Mouse (Mus musculus): Measurements from ENCODE around the gene Fam216b. TPM values are rescaled to one million over a fixed set of nuclear protein-coding genes. Genes with fewer than 3 reads are reported as not detected.

The Fam216b gene
- polyA plus RNA-seq, 1 experiment from 2014 or later, result not detected

DNA sequence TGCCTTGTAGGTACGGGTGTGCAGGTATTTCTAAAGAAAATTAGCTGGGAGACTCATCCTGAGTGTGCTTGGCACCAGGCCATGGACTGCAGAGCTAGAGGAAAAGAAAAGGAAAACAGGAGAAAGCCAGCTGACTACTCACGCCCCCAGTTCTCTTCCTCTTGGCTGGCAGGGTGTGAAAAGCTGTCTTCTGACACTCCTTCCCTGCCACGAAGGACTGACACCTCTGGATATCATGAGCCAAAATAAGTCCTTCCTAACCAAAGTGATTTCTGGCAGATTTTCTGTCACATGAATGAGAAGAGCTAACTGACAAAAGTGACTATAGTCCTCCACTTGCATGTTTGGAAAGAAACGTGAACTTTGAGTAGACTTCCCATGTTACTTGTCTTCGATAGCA lies 5.3 kb downstream of the Fam216b start:
- H3K4me1 ChIP-seq, result no peaks in the 10 kb centered on the region
- ATAC-seq (ENCODE audit: insufficient number of reproducible peaks, low FRiP score, low TSS enrichment, low read depth), result no peak
- H3K4me3 ChIP-seq, result no peak overlapping the region
- 67% methylated on average over 5 of the region's 5 CpGs for WGBS
- H3K9me3 ChIP-seq, result no peaks in the 10 kb centered on the region
- H3K9ac ChIP-seq, result no peak overlapping the region
- no peaks in the 10 kb centered on the region for H3K36me3 ChIP-seq
- no peak overlapping the region for H3K27ac ChIP-seq
- no peak overlapping the region for H3K4me2 ChIP-seq
- no peaks in the 10 kb centered on the region for H3K27me3 ChIP-seq

DNA sequence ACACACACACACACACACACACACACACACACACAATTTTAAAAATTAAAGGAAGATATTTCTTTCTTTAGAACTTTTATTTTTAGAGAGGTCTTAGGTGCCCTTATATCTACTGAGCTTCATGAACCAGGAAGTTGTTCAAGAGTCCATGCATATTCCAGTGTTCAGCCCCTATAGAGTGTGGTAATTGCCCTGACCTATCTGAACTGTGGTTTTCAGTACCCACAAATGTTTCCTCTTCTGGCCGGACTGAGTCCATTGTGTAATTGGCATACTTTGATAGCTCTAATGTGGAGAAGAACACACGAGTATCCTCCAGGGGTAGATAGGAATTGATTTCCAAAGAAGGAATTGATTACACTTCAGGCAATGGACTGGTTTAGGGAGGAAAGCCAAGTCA lies 11.3 kb downstream of the Fam216b start:
- Histone ChIP-seq H3K9ac (no peak overlapping the region), H3K4me2 (no peak overlapping the region), H3K4me3 (no peak overlapping the region), H3K27ac (no peak overlapping the region), H3K36me3 (no peaks in the 10 kb centered on the region), H3K9me3 (no peaks in the 10 kb centered on the region), H3K27me3 (no peaks in the 10 kb centered on the region), H3K4me1 (no peaks in the 10 kb centered on the region)
- 69% methylated on average over 2 of the region's 2 CpGs for WGBS
- no peak for ATAC-seq (ENCODE audit: insufficient number of reproducible peaks, low FRiP score, low TSS enrichment, low read depth)

DNA sequence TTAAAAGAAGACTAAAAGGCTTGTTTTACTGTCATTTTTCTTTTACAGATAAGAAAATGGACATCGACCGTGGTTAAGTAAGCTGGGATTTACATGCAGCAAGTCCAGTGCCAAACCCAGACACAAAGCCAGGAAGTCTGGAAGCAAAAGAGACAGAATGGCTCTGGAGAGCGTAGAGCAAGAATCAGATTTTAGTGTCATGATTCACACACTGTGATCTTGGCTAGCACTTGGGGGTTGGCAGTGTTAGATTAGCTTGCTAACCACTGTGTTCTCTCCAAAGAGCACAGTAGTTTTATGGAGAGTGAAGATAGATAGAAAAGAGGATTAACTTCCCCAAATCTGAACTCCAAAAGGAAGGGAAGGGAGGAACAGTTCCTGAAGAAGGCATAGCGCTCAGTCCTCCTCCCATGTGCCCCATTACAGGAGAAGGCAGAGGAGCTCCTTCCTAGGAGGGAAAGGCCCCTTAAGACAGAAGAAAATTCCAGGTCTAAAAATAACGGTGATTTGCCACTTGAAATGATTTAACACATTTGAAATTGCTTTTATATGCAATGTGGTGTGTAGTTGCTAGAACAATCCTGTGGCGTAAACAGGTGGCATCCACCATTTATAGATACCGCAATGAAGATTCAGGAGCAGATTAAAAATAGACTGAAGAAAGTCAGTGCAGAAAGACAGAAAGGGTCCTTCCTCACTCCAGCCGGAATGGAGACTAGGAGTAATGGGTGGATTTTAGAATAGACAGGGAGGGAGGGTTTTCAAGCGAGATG lies 22.7 kb downstream of the Fam216b start:
- H3K9ac ChIP-seq, result no peak overlapping the region

DNA sequence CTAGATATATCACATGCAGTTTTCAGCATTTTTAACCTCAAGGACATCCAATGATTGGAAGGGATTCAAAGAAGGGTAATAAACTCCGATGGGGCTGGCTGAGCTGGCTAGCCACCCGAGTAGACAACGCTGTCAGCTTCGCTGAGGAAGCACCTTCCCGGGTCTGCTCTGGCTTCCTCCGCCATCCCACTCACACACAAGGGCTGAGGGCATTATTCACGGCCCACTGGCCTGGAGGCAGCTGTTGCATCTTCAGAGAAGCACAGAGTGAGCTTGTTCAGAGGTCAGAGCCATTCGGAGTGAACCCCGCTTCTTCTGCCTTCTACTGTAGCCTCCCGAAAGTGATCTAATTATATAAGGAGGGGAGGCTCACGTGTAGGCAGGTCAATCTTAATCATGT lies 26.3 kb downstream of the Fam216b start:
- 85% methylated on average over 11 of the region's 11 CpGs for WGBS
- Histone ChIP-seq H3K4me3 (no peak overlapping the region), H3K27me3 (no peaks in the 10 kb centered on the region), H3K9me3 (no peaks in the 10 kb centered on the region), H3K9ac (no peak overlapping the region), H3K36me3 (no peaks in the 10 kb centered on the region), H3K27ac (no peak overlapping the region), H3K4me1 (peaks cover 7% of the 10 kb centered on the region; the same call in 1 of the 2 replicates), H3K4me2 (no peak overlapping the region)
- ATAC-seq (ENCODE audit: insufficient number of reproducible peaks, low FRiP score, low TSS enrichment, low read depth), result no peak

More for the DNA sequence above, 22.7 kb downstream of the Fam216b start:
- no peak for ATAC-seq (ENCODE audit: insufficient number of reproducible peaks, low FRiP score, low TSS enrichment, low read depth)
- H3K27me3 ChIP-seq, result no peaks in the 10 kb centered on the region
- H3K4me3 ChIP-seq, result no peak overlapping the region
- no peaks in the 10 kb centered on the region for H3K36me3 ChIP-seq
- no peaks in the 10 kb centered on the region for H3K4me1 ChIP-seq
- 87% methylated on average over 9 of the region's 9 CpGs for WGBS
- H3K27ac ChIP-seq, result no peak overlapping the region
- no peaks in the 10 kb centered on the region for H3K9me3 ChIP-seq
- no peak overlapping the region for H3K4me2 ChIP-seq

DNA sequence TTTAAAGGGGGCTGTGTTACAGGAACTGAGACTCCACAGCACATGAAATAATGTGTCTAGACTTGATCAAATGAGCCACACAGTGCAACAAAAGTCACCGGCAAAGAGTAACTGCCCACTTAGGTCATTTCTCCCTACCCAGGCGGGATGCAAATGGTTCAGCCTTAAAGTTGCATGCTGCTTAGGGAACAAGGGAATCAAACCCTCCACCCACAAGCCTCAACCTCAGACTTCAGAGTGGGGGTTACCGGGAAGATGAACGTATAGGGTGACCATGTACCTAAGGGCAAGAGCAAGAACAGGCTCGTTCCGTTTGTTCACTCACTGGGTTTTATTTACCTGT lies 28.2 kb downstream of the Fam216b start:
- 35% methylated on average over 6 of the region's 6 CpGs for WGBS
- no peak for ATAC-seq (ENCODE audit: insufficient number of reproducible peaks, low FRiP score, low TSS enrichment, low read depth)
- H3K4me3 ChIP-seq, result no peak overlapping the region
- H3K27ac ChIP-seq, result no peak overlapping the region
- no peaks in the 10 kb centered on the region for H3K36me3 ChIP-seq
- H3K4me2 ChIP-seq, result 0 out of 2 replicates have a peak overlapping the region, but pooled peaks have one; percentile 4
- no peaks in the 10 kb centered on the region for H3K9me3 ChIP-seq
- H3K27me3 ChIP-seq, result no peaks in the 10 kb centered on the region
- no peak overlapping the region for H3K9ac ChIP-seq
- peaks cover 7% of the 10 kb centered on the region; the same call in 1 of the 2 replicates for H3K4me1 ChIP-seq

DNA sequence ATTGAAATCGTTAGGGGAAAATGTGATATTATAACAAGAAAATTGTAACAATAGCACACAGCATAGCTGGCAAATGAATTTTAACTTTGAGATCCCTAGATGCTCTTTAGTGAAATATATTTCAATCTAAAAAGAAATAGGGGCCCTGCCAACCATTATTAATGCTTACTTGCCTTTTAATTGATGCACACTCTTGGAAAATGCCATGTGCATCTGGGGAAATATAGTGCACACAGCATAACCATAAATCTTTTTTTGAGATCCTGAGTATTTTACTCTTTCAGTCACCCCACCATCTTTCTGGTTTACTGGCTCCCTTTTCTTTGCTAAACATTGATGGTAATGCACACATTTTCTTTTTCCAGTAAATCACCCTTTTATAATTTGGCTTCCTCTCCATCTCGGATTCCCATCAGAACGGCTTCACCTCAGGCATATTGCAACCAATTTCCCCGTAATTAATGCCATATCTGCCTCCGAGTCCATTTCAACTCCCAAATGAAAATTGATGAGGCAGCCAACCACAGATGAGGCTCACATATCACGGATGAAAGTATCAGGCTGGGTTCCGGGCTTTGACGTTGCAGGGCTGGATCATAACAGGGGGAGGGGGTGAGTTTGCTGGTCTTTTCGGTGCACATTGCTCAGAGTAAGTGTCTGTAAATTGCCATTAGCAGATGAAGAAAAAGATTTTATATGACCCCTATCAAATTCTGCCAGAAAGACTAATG lies 28.8 kb downstream of the Fam216b start:
- no peak for ATAC-seq (ENCODE audit: insufficient number of reproducible peaks, low FRiP score, low TSS enrichment, low read depth)
- 0 out of 2 replicates have a peak overlapping the region, but pooled peaks have one; percentile 4 for H3K4me2 ChIP-seq

DNA sequence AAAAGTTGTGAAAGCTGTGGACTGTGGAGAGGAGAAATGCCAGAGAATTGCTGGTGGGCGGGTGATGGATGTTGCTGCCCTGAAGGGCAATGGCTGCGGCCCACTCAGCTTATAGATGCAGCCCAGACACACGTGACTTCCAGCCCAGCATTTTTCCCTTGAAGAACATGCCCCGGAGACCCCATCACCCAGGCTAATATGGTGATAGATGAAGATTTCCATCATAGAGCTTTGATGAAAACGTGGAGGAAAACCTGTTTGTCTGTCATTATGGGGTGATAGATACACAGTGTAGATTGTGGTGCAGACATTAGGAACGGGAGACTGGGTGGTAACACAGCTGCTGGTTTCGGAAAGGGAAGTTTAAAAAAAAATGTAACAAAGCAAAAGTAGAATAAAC lies 31.4 kb downstream of the Fam216b start:
- no peak overlapping the region for H3K4me2 ChIP-seq
- ATAC-seq (ENCODE audit: insufficient number of reproducible peaks, low FRiP score, low TSS enrichment, low read depth), result no peak
- no peaks in the 10 kb centered on the region for H3K36me3 ChIP-seq
- H3K27me3 ChIP-seq, result no peaks in the 10 kb centered on the region
- no peaks in the 10 kb centered on the region for H3K9me3 ChIP-seq
- no peak overlapping the region for H3K9ac ChIP-seq
- H3K27ac ChIP-seq, result no peak overlapping the region
- H3K4me1 ChIP-seq, result peaks cover 7% of the 10 kb centered on the region; the same call in 1 of the 2 replicates
- 70% methylated on average over 7 of the region's 7 CpGs for WGBS
- H3K4me3 ChIP-seq, result no peak overlapping the region

More for the DNA sequence above, 28.8 kb downstream of the Fam216b start:
- WGBS, result 25% methylated on average over 9 of the region's 9 CpGs
- Histone ChIP-seq H3K9me3 (no peaks in the 10 kb centered on the region), H3K9ac (no peak overlapping the region), H3K4me3 (no peak overlapping the region), H3K27ac (no peak overlapping the region), H3K36me3 (no peaks in the 10 kb centered on the region), H3K4me1 (peaks cover 7% of the 10 kb centered on the region; the same call in 1 of the 2 replicates), H3K27me3 (no peaks in the 10 kb centered on the region)

DNA sequence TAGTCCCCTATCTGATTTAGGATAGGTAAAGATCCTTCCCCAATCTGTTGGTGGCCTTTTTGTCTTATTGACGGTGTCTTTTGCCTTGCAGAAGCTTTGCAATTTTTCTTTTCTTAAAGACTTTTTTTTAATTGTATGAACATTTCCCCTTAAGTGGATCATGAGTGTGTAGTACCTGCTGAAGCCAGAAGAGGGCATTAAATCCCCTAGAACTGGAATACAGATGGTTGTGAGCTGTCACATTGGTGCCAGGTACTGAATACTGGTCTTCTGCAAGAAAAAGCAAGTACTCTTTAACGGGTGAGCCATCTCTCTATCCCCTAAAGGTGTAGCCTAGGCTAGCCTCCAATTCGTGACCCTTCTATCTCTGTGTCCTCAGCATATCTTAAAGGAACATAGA lies 32.4 kb downstream of the Fam216b start:
- no peaks in the 10 kb centered on the region for H3K9me3 ChIP-seq
- no peak overlapping the region for H3K9ac ChIP-seq
- H3K4me3 ChIP-seq, result no peak overlapping the region
- H3K27me3 ChIP-seq, result no peaks in the 10 kb centered on the region
- H3K27ac ChIP-seq, result no peak overlapping the region
- H3K4me2 ChIP-seq, result no peak overlapping the region
- H3K36me3 ChIP-seq, result no peaks in the 10 kb centered on the region
- peaks cover 7% of the 10 kb centered on the region; the same call in 1 of the 2 replicates for H3K4me1 ChIP-seq
- ATAC-seq (ENCODE audit: insufficient number of reproducible peaks, low FRiP score, low TSS enrichment, low read depth), result no peak
- WGBS, result 82% methylated on average over 3 of the region's 3 CpGs

DNA sequence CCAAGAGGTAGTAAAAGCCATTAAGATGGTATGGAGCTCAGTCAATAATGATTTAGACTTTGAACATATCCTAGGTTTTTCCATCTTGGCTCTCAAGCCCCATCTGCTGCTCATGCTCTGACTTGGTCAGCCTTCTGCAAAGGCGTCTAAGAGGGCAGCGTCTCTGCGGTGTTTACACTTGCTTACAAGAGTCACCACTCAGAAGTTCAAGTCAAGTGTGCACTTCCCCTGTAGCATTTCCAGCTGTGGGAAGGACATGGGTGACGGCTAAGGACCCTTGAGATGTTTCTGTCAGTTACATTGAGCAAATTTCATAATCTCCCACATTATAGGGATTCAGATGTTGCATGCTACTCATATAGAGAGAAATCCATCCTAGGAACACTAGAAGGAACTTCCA lies 40.1 kb downstream of the Fam216b start:
- Histone ChIP-seq H3K4me1 (no peaks in the 10 kb centered on the region), H3K27me3 (no peaks in the 10 kb centered on the region), H3K27ac (no peak overlapping the region), H3K4me2 (no peak overlapping the region), H3K9ac (no peak overlapping the region), H3K36me3 (no peaks in the 10 kb centered on the region), H3K4me3 (no peak overlapping the region), H3K9me3 (no peaks in the 10 kb centered on the region)
- WGBS, result 86% methylated on average over 4 of the region's 4 CpGs
- no peak for ATAC-seq (ENCODE audit: insufficient number of reproducible peaks, low FRiP score, low TSS enrichment, low read depth)

DNA sequence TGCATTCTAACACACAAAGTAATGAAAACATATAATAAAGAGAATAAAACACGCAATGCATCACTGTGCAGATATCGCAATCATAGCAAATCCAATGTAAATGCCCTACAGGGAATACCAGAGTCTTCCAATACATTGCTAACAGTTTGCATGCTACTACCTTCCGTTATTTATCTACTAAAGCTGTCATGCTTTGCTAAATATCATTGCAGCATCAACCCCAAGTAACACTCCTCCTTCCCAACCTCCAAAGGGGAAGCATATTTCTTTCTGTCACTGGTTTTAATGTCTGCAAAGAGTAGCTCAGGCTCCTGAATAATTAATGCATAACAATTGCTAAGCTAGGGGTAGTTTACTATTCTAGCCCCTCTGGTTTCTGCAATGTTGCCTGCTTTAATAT lies 40.5 kb downstream of the Fam216b start:
- ATAC-seq (ENCODE audit: insufficient number of reproducible peaks, low FRiP score, low TSS enrichment, low read depth), result no peak
- Histone ChIP-seq H3K4me3 (no peak overlapping the region), H3K4me2 (no peak overlapping the region), H3K9ac (no peak overlapping the region), H3K27me3 (no peaks in the 10 kb centered on the region), H3K4me1 (no peaks in the 10 kb centered on the region), H3K9me3 (no peaks in the 10 kb centered on the region), H3K36me3 (no peaks in the 10 kb centered on the region), H3K27ac (no peak overlapping the region)
- WGBS, result 85% methylated on average over 3 of the region's 3 CpGs

DNA sequence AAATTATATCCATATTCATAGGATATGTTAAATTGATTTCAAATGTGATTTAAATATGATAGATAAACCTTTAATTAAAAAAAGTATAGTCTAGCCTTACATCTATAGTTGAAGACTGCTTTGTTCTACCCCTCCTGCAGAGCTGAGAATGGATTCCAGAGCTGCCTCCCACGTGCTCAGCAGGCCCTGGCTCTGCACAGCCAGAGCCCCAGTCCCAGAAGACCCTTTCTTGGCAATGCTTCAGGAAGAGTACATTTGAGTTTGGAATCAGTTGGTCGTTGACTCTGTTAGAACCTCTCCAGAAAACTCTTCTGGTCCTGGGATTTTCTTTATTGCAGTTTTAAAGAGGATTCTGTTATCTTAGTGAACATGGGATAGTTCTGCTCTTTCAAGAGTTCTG lies 45.7 kb downstream of the Fam216b start:
- Histone ChIP-seq H3K9ac (no peak overlapping the region), H3K36me3 (no peaks in the 10 kb centered on the region), H3K9me3 (no peaks in the 10 kb centered on the region), H3K27me3 (no peaks in the 10 kb centered on the region), H3K27ac (no peak overlapping the region), H3K4me1 (peaks cover 11% of the 10 kb centered on the region; the same call in 1 of the 2 replicates), H3K4me2 (no peak overlapping the region), H3K4me3 (no peak overlapping the region)
- no peak for ATAC-seq (ENCODE audit: insufficient number of reproducible peaks, low FRiP score, low TSS enrichment, low read depth)
- 18% methylated on average over 2 of the region's 2 CpGs for WGBS

DNA sequence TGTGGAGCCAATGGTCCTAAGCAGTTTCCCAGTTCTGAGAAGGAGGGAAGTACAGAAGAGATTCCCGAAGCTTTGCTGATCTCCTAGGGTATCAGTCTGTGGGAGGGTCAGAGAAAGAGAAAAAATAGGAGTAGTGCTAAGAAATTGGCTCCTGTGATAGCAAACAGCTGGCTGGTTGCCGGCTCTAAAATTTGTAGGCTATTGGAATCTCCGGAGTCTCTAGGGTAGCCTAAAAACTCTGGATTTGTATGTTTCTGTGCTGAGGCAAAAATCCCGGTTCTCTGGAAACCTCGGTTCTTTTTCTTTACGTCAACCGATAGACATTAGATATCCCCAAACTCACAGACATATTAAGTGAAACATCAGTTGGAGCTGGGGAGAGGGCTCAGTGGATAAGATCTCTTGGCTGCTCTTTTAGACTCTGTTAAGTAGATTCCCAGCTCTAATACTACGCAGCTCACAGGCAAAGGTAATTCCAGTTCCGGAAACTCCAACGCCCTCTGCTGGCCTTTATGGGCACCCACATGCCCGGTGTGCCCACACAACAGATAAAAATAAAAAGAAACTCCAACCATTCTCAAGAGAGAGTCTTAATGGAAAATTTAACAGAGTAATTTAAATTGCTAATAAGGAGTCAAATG lies 46.8 kb downstream of the Fam216b start:
- Histone ChIP-seq H3K4me2 (no peak overlapping the region), H3K9me3 (no peaks in the 10 kb centered on the region), H3K36me3 (no peaks in the 10 kb centered on the region), H3K27ac (peak overlapping the region; percentile 18; the same call in 1 of the 2 replicates), H3K4me1 (peaks cover 11% of the 10 kb centered on the region; the same call in 1 of the 2 replicates), H3K9ac (no peak overlapping the region), H3K27me3 (no peaks in the 10 kb centered on the region), H3K4me3 (no peak overlapping the region)
- ATAC-seq (ENCODE audit: insufficient number of reproducible peaks, low FRiP score, low TSS enrichment, low read depth), result 0 out of 2 replicates have a peak, but pooled peaks have one; percentile 35
- WGBS, result 54% methylated on average over 11 of the region's 11 CpGs
